Mouse (Mus musculus): ENCODE measurements around the gene Mup16.
"Not testable (repeated sequence)": the region's sequence is repeated elsewhere in the genome, so short reads cannot be mapped to it uniquely, and the experiment has no call there.

Gene Mup16

DNA sequence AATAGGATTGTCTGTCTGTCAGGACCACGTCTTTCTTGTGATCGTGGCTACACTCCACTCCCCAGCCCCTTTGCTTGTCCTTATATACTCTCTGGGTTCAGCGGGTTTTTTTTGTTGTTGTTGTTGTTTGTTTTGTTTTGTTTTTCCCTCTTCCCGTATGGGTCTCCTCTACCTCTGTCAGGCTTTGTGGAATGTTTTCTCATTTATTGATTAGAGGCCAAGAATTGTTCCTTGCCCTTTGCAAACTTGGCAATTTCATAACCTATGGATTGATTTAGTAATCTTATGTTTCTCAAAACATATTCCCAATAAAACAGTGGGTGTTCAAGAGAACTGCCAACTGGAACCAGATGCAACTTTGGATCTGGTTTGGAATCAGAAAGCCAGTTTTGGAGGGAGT lies at the start of gene Mup16:
Gene Mup16, minus strand, starts transcription at position 101 of the 400 bp plus-strand sequence.
- DNase-seq (ENCODE audit: low spot score) = not testable (repeated sequence)

DNA sequence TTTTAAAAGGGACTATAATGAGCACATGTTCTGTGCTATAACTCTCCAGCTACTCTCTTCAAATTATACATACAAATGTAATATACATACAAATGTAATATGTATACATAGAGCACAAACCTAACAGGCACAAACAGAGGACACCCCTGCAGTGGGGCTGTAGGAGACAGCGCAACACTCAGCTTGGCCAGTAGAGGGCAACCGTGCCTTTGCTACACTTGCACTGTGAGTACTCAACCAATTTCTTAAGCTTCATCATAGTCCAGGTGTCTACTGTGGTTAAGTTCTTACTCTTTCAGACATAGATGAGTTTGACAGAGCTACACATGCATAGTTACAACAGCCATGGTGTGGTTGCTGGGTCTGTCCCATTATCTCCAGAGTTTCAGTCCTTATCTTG lies 36.6 kb upstream of the Mup16 start:
- DNase-seq (ENCODE audit: low spot score) = not testable (repeated sequence)
